Mouse (Mus musculus) midbrain, embryonic 14.5 days (tissue): ENCODE measurements around the gene Maml3. TPM values are rescaled to one million over a fixed set of nuclear protein-coding genes. Genes with fewer than 3 reads are reported as not detected.

Experiments used
- ATAC-seq: fragments of 200-750 bp; cut with Nextera tagmentation; 2 replicates; pipeline ENCODE4 v1.8.0; 2017; ENCODE audit warnings: moderate number of reproducible peaks, moderate library complexity; ENCODE audit not compliant: low FRiP score, low TSS enrichment
- DNase-seq: peaks from one replicate; pipeline ENCODE4 v3.0.0-alpha.2; 2015
- H3K27ac ChIP-seq: fragments of 300-500 bp; sonication (generic); replicated peaks from 2 replicates; pipeline ENCODE4 v1.5.1; 2014; ENCODE audit warnings: mild to moderate bottlenecking, low read depth, low read length, moderate library complexity
- H3K27me3 ChIP-seq: fragments of 300-500 bp; sonication (generic); 2 replicates; pipeline ENCODE4 v1.6.1; 2014; ENCODE audit warnings: low read length, control low read depth, mixed read lengths; ENCODE audit not compliant: control insufficient read depth, insufficient read depth
- H3K36me3 ChIP-seq: fragments of 300-500 bp; sonication (generic); 2 replicates; pipeline ENCODE4 v1.6.1; 2014; ENCODE audit warnings: low read length, control low read depth; ENCODE audit not compliant: control insufficient read depth, insufficient read depth
- H3K4me1 ChIP-seq: fragments of 300-500 bp; sonication (generic); 2 replicates; pipeline ENCODE4 v1.6.1; 2014; ENCODE audit warnings: mild to moderate bottlenecking, antibody characterized with exemption, low read length, control low read depth; ENCODE audit not compliant: control insufficient read depth, insufficient read depth
- H3K4me2 ChIP-seq: fragments of 300-500 bp; sonication (generic); 2 replicates; pipeline ENCODE4 v1.6.1; 2014; ENCODE audit warnings: mild to moderate bottlenecking, low read length, moderate library complexity
- H3K4me3 ChIP-seq: fragments of 300-500 bp; sonication (generic); replicated peaks from 2 replicates; pipeline ENCODE4 v1.5.1; 2014; ENCODE audit warnings: low read depth, low read length
- H3K9ac ChIP-seq: fragments of 300-500 bp; sonication (generic); replicated peaks from 2 replicates; pipeline ENCODE4 v1.6.1; 2014; ENCODE audit warnings: mild to moderate bottlenecking, low read length, moderate library complexity
- H3K9me3 ChIP-seq: fragments of 300-500 bp; sonication (generic); 2 replicates; pipeline ENCODE4 v1.6.1; 2016; ENCODE audit warnings: low read length, control low read depth, mixed read lengths; ENCODE audit not compliant: control insufficient read depth
- WGBS: fragments of 180-500 bp; shearing (Covaris S2); extraction: QIAGEN DNeasy Blood & Tissue Kit; methylation state at CpG from one replicate; pipeline ENCODE4 v1.1.7; 2014; 5-methylcytosine and 5-hydroxymethylcytosine counted together
- polyA plus RNA-seq: library from polyadenylated mRNA; unstranded; fragments of >200 nt; fragmentation: Nextera tagmentation; extraction: Ambion mirVana; gene quantifications from 2 replicates; pipeline ENCODE4 v1.2.1, GENCODE M21; 2014

Maml3 gene
- polyA plus RNA-seq, 1 experiment from 2014 or later: 10.3 TPM

DNA sequence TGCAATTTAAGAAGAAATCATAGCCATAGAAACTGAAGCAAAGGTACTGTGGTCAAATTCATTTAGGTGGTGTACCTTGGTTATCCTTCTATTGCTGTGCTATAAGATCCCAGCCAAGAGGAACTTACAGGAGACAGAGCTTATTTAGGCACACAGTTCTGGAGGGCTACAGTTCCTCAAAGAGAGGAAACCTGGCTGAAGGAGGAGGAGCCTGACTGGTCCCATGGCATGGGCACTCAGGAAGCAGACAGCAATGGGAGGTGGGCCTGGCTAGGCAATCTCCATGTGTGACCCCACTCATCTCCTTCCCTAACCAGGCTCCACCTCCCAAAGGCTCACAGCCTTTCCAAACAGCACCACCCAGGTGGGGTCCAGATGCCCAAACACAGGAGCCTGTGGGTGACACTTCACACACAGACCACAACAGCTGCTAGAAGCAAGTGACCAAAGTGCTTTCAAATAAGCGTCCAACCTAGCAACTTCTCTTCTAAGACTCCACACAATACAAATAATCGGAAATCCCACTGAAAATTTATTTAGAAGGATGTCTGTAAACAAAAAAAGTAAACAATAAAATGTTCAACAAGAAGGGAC lies 328.8 kb downstream of the Maml3 start:
- ATAC-seq: no peak
- Histone ChIP-seq H3K36me3 (no peaks in the 10 kb centered on the region), H3K27me3 (no peaks in the 10 kb centered on the region), H3K9ac (no peak overlapping the region), H3K4me1 (peaks cover 23% of the 10 kb centered on the region), H3K4me3 (no peak overlapping the region), H3K4me2 (no peak overlapping the region), H3K9me3 (no peaks in the 10 kb centered on the region), H3K27ac (no peak overlapping the region)
- no peak for DNase-seq
- 88% methylated on average over 2 of the region's 2 CpGs for WGBS

DNA sequence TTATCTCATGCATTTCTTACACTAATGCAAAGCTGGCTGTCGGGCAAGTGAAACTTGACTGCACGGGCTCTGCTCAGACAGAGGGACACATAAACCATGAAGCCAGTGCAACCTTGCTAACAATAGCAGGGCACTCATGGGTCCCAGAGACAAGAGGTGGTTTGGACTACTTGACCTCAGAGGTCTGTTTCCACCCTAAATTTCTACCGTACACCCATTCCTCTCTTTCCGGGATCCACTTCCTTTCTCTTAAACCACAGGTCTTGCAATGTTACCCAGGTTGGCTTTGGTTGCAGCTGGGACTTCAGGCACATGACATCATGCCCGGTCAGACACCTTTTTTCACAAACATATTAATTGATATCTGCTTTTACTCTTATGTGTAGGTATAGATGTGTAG lies 331.3 kb downstream of the Maml3 start:
- Histone ChIP-seq H3K27ac (no peak overlapping the region), H3K36me3 (no peaks in the 10 kb centered on the region), H3K4me2 (no peak overlapping the region), H3K4me1 (peaks cover 12% of the 10 kb centered on the region), H3K9ac (no peak overlapping the region), H3K9me3 (no peaks in the 10 kb centered on the region), H3K4me3 (no peak overlapping the region), H3K27me3 (no peaks in the 10 kb centered on the region)
- ATAC-seq: no peak
- WGBS: 88% methylated on average over 5 of the region's 5 CpGs
- no peak for DNase-seq

DNA sequence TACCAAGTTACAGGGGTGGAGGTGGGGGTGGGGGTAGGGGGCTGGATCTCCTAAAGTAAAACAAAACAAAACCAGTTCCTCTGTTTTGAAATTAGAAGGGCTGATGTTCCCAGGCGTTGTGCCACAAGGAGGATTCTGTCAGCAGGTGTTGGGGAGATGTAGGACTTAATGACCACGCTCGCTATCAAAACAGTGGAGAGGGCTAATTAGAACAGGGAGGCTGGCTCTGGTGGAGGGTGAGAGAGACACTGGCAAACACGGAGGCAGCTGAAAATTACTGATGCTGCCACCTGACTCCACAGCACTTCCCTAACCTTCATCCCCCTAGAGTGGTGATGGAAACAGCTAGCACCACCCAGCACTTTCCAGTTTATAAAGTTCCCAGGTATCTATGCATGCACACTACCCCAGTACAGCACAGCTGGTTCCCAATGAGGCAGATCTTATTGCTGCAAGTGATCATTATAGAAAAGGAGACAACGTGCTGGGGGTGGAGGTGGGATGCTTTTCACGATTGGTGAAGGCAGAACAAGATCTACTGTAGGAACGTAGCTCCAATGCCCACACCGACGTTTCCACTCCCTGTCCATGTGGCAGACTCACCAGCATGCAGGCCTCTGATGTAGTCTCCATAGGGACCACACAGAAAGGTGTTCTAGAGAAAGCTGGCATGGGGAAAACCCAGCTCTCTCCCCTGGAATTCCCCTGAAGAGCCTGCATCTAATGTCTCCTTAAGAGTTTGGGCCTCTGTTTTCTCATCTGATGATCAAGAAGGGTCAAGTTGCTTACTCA lies 332.8 kb downstream of the Maml3 start:
- Histone ChIP-seq H3K4me2 (no peak overlapping the region), H3K4me3 (no peak overlapping the region), H3K27ac (0 out of 2 replicates have a peak overlapping the region, but pooled peaks have one; percentile 9), H3K27me3 (no peaks in the 10 kb centered on the region), H3K9ac (no peak overlapping the region), H3K4me1 (0 out of 2 replicates have a peak, but pooled peaks cover 4% of the 10 kb centered on the region), H3K9me3 (no peaks in the 10 kb centered on the region), H3K36me3 (no peaks in the 10 kb centered on the region)
- DNase-seq: no peak
- ATAC-seq: no peak
- 76% methylated on average over 9 of the region's 9 CpGs for WGBS

- no peak overlapping the region for H3K4me2 ChIP-seq
- no peak overlapping the region for H3K27ac ChIP-seq
- H3K9ac ChIP-seq: no peak overlapping the region
- no peaks in the 10 kb centered on the region for H3K27me3 ChIP-seq
- H3K4me1 ChIP-seq: 0 out of 2 replicates have a peak, but pooled peaks cover 4% of the 10 kb centered on the region
- H3K9me3 ChIP-seq: no peaks in the 10 kb centered on the region
- no peak for ATAC-seq
- no peak for DNase-seq
- 95% methylated on average over 6 of the region's 6 CpGs for WGBS
- no peaks in the 10 kb centered on the region for H3K36me3 ChIP-seq
- H3K4me3 ChIP-seq: no peak overlapping the region
These were observed 335.7 kb downstream of the Maml3 start for GRCm38 (mm10) chr3:51769196-51769595.

DNA sequence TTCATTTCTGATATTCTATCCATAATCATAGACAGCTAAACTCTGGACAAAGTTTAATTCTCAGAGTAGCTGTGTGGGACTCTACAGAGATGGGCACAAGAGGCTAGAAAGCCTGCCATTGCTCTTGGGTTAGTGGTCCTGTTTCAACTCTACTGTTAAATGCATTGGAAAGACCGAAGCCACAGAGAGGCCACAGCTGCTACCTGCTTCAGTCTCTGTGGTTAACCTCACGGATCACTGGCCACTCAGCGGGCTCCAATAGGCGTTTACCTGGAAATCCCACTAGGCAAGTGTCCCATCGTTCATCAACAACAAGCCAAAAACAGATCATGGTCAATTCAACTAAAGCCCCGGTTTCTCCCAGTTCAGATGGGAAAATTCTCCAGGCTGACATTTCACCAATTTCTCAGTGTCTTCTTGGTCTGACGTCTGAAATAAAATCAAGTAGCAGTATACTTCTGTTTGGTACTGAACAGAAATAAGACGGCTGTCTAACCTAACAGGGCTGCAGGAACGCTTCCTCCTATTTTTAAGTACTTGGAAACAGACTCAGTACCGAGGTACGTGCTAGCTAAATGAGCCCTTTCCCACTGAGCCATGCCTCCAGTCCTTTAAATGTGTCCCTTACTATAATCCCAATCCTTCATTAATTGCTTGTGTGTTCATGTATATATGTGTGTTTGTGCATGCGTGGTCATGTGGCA lies 339.5 kb downstream of the Maml3 start:
- Histone ChIP-seq H3K9ac (no peak overlapping the region), H3K4me3 (no peak overlapping the region), H3K27me3 (no peaks in the 10 kb centered on the region), H3K4me2 (no peak overlapping the region), H3K27ac (no peak overlapping the region), H3K9me3 (no peaks in the 10 kb centered on the region), H3K4me1 (peaks cover 18% of the 10 kb centered on the region), H3K36me3 (no peaks in the 10 kb centered on the region)
- no peak for DNase-seq
- 86% methylated on average over 12 of the region's 12 CpGs for WGBS
- ATAC-seq: no peak

DNA sequence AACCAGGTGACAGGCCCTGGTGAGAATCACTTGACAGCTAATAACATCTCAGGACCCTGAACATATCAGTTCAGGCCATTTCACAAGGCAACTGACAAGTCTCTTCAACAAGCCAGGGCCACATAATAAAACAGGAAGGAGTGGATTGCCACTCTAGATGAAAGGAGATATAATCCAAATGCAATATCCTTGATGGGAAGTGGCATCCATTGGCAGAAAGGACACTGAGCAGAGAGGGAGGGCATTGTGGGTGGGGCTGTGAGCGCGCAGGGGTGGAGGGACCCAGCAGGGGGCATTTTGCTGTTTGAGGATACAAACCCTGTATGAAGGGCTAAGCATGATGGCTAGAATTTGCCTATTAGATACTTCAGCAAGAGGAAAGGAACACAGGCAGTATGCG lies 340.7 kb downstream of the Maml3 start:
- no peaks in the 10 kb centered on the region for H3K27me3 ChIP-seq
- peak overlapping the region; percentile 20; the same call in 1 of the 2 replicates for H3K27ac ChIP-seq
- no peak overlapping the region for H3K4me3 ChIP-seq
- WGBS: 91% methylated on average over 3 of the region's 3 CpGs
- no peak for DNase-seq
- no peaks in the 10 kb centered on the region for H3K9me3 ChIP-seq
- no peak overlapping the region for H3K9ac ChIP-seq
- no peak for ATAC-seq
- no peaks in the 10 kb centered on the region for H3K36me3 ChIP-seq
- no peak overlapping the region for H3K4me2 ChIP-seq
- peaks cover 18% of the 10 kb centered on the region for H3K4me1 ChIP-seq

DNA sequence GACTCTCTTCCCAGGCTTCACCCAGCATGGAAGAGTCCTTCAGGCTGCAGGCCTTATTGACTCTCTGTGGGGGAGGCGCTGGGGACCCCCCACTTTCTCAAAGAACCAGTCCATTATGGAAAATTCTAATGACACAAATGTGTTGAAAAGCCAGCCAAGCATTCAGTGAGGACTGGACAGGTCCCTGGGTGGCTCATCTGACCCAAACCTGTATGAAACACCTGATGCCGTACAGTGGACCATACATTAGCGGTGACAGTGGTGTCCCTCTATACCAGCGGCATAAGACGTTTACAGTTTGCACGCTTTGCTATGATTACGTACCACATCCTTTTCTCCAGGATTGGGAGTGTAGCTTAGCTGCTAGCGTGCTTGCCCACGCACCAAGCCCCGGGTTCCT lies 342.0 kb downstream of the Maml3 start:
- H3K4me1 ChIP-seq: peaks cover 18% of the 10 kb centered on the region
- H3K27ac ChIP-seq: peak overlapping the region; percentile 75
- H3K9me3 ChIP-seq: no peaks in the 10 kb centered on the region
- H3K4me2 ChIP-seq: no peak overlapping the region
- DNase-seq (no peak), ATAC-seq (no peak)
- H3K9ac ChIP-seq: no peak overlapping the region
- no peak overlapping the region for H3K4me3 ChIP-seq
- no peaks in the 10 kb centered on the region for H3K36me3 ChIP-seq
- WGBS: 94% methylated on average over 10 of the region's 10 CpGs
- no peaks in the 10 kb centered on the region for H3K27me3 ChIP-seq

- Histone ChIP-seq H3K36me3 (no peaks in the 10 kb centered on the region), H3K9me3 (no peaks in the 10 kb centered on the region), H3K4me1 (peaks cover 18% of the 10 kb centered on the region), H3K4me2 (no peak overlapping the region), H3K27me3 (no peaks in the 10 kb centered on the region), H3K9ac (no peak overlapping the region), H3K4me3 (no peak overlapping the region), H3K27ac (no peak overlapping the region)
- whole genome bisulfite sequencing: 88% methylated on average over 3 of the region's 3 CpGs
- ATAC-seq: no peak
- no peak for DNase-seq
These were observed 345.3 kb downstream of the Maml3 start for GRCm38 (mm10) chr3:51759534-51759933.
